Mouse (Mus musculus): ENCODE measurements around the gene Tbx15.
"Not testable (repeated sequence)": the region's sequence is repeated elsewhere in the genome, so short reads cannot be mapped to it uniquely, and the experiment has no call there.

Gene Tbx15

GRCm38 (mm10) chr3:99281453-99281852, 41.3 kb downstream of the Tbx15 start:
- no peak for DNase-seq

GRCm38 (mm10) chr3:99288302-99288701, 48.1 kb downstream of the Tbx15 start:
- DNase-seq, result peak; percentile 3

GRCm38 (mm10) chr3:99290064-99290702, 50.0 kb downstream of the Tbx15 start:
- DNase-seq, result peak; percentile 30

- DNase-seq, result no peak
Observed at GRCm38 (mm10) chr3:99290878-99291277, 50.7 kb downstream of the Tbx15 start.

GRCm38 (mm10) chr3:99291386-99291785, 51.2 kb downstream of the Tbx15 start:
- DNase-seq, result no peak

GRCm38 (mm10) chr3:99292531-99292931, 52.4 kb downstream of the Tbx15 start:
- DNase-seq, result no peak

- DNase-seq, result not testable (repeated sequence)
Observed at GRCm38 (mm10) chr3:99294209-99294608, 54.0 kb downstream of the Tbx15 start.

GRCm38 (mm10) chr3:99295301-99295700, 55.1 kb downstream of the Tbx15 start:
- no peak for DNase-seq

- no peak for DNase-seq
Observed at GRCm38 (mm10) chr3:99296186-99296585, 56.0 kb downstream of the Tbx15 start.

GRCm38 (mm10) chr3:99300846-99301245, 60.7 kb downstream of the Tbx15 start:
- DNase-seq, result no peak

- peak; percentile 14 for DNase-seq
Observed at GRCm38 (mm10) chr3:99310877-99311276, 70.7 kb downstream of the Tbx15 start.

- no peak for DNase-seq
Observed at GRCm38 (mm10) chr3:99311943-99312635, 71.9 kb downstream of the Tbx15 start.

- DNase-seq, result no peak
Observed at GRCm38 (mm10) chr3:99322345-99322744, 82.2 kb downstream of the Tbx15 start.

GRCm38 (mm10) chr3:99329316-99329715, 89.1 kb downstream of the Tbx15 start:
- no peak for DNase-seq

GRCm38 (mm10) chr3:99331086-99331485, 90.9 kb downstream of the Tbx15 start:
- DNase-seq, result no peak

- no peak for DNase-seq
Observed at GRCm38 (mm10) chr3:99336866-99337265, 96.7 kb downstream of the Tbx15 start.

GRCm38 (mm10) chr3:99338756-99339155, 98.6 kb downstream of the Tbx15 start:
- DNase-seq, result no peak

- no peak for DNase-seq
Observed at GRCm38 (mm10) chr3:99340021-99340420, 99.8 kb downstream of the Tbx15 start.

GRCm38 (mm10) chr3:99379616-99380250, 139.6 kb downstream of the Tbx15 start:
- no peak for DNase-seq

- no peak for DNase-seq
Observed at GRCm38 (mm10) chr3:99387127-99387526, 146.9 kb downstream of the Tbx15 start.
